Mouse (Mus musculus) left cerebral cortex, postnatal 10 days (tissue): Measurements from ENCODE around the gene Mepe. TPM values are rescaled to one million over a fixed set of nuclear protein-coding genes. Genes with fewer than 3 reads are reported as not detected.

ENCODE experiments used
- microRNA-seq: library from miRNA; unstranded; fragments of <30 nt; microRNA quantifications from one replicate; pipeline ENCODE4 v1.2.0, GENCODE M21; 2022
- total RNA-seq, 2 experiments: library from RNA; stranded (reverse); gene quantifications; 2 replicates each; pipeline ENCODE4 v1.2.3; 2021

Gene Mepe
- total RNA-seq, 2 experiments from 2014 or later, result not detected

Small RNAs within 50 kb of the gene (microRNA-seq; reads per million reads assigned to microRNA genes)
- not detected for gene Gm23616

Other genes with a start within 250 kb of the Mepe start
- gene Gm17660, start 247.7 kb upstream of the Mepe start, total RNA-seq, result not detected
- gene Sparcl1, start 211.6 kb upstream of the Mepe start, total RNA-seq, result 1,000 to 10,000 TPM; 1,043 to 1,055 TPM
- under 1 TPM in 1 of 2 experiments, not detected in 1; 0.08 TPM for gene Dspp, start 154.6 kb upstream of the Mepe start, total RNA-seq
- gene Dmp1, start 122.7 kb upstream of the Mepe start, total RNA-seq, result under 1 TPM; 0.73 to 0.79 TPM
- gene Ibsp, start 26.2 kb upstream of the Mepe start, total RNA-seq, result under 1 TPM; 0.49 to 0.90 TPM
- 10 to 100 TPM in 1 of 2 experiments, 1 to 10 TPM in 1; 6.9 to 10.1 TPM for gene Spp1, start 109.8 kb downstream of the Mepe start, total RNA-seq
- gene Pkd2, start 134.1 kb downstream of the Mepe start, total RNA-seq, result 10 to 100 TPM; 24.8 to 25.7 TPM
- 10 to 100 TPM; 13.6 to 15.3 TPM for gene BC005561, start 183.0 kb downstream of the Mepe start, total RNA-seq